Mouse (Mus musculus) left cerebral cortex, adult 8-10 months (tissue): ENCODE data around the gene Bco1. TPM values are rescaled to one million over a fixed set of nuclear protein-coding genes. Genes with fewer than 3 reads are reported as not detected.
A peak's percentile ranks its signal among the peaks of the same experiment; 100 is the strongest.

Experiments used
- DNase-seq, 2 experiments: peaks; one replicate each; pipeline ENCODE4 v3.0.0; 2022; ENCODE audit warnings: low spot score in 2 of 2
- total RNA-seq, 4 experiments: library from RNA; stranded (reverse); gene quantifications; 2 replicates each; pipeline ENCODE4 v1.2.4; 2022

The Bco1 gene
- total RNA-seq, 4 experiments from 2014 or later: not detected

DNA sequence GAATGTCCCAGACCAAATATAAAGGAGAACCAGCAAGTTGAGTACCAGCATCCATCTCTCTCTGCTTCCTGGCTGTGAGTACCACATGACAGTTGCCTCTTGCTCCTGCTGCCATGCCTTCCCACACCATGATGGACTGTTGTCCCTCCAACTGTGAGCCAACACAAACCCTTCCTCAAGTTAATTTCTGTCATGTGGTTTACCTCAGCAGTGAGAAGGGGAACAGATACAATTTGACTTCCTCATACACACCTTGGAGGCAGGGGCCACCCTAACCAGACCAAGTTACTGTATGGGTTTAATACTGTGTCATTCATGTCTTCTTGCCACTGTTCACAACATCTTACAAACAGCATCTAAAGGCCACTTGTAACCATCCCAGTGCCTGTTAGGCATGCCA is 8.6 kb upstream of the Bco1 start:
- no peak for DNase-seq

DNA sequence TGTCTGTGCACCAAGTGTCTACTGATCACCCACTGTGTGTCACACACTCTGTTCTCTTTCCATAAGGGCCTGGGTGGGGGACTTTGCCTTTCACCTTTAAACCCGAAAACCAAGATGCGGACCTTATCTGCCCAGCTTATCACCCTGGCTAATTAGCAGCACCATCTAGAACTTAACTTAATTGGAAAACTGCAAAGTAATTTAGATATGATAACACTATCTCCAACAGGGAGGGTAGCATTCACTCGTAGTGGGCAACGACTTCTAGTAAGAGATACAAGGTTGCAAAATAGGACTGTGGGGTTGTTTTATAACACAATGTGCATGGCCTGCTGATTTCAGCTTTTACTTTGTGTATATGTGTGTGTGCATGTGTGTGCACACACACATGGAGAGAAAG is 5.9 kb upstream of the Bco1 start:
- no peak for DNase-seq

DNA sequence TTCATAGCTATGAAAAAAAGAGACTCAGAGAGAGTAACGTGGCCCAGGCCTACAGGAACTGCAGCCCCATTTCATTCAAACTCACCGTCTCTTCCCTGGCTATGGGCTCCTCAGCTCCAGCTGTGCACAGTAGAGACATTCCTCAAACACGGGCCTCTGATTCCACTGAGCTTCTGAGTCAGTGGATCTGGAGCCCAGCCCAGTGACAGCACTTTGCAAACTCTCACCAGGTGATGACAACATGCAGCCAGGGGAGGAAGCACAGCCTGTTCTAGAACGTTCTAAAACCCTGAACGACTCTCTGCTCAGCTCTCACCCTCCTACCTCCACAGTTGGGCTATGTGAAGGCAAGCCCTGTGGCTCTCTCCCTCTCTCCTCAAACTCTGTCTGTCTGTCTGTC is 1.6 kb upstream of the Bco1 start:
- DNase-seq: peak; percentile 16 to 55

DNA sequence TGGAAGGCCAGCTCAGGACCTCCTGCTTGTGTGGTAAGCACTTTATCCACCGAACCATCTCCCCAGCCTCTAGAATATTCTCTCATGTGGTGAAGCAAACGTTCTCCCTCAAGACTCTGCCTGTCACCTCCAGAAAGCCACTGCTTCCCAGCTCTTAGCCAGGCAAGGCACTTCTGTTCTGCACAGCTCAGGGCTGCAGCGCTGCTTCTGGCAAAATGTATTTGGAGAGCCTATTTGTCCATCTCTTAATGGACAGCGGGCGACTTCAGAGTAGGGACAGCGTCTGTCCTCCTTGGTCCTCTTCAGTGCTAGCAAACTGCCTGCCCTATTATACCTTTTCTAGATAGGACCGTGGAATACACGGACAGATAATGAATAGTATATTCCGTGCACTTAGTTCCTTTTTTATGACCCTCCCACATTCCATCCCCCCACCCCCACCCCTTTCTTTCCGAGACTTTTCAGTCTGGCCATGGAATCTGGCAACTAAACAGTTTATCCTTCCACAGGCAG is 1.5 kb downstream of the Bco1 start:
- DNase-seq: no peak

DNA sequence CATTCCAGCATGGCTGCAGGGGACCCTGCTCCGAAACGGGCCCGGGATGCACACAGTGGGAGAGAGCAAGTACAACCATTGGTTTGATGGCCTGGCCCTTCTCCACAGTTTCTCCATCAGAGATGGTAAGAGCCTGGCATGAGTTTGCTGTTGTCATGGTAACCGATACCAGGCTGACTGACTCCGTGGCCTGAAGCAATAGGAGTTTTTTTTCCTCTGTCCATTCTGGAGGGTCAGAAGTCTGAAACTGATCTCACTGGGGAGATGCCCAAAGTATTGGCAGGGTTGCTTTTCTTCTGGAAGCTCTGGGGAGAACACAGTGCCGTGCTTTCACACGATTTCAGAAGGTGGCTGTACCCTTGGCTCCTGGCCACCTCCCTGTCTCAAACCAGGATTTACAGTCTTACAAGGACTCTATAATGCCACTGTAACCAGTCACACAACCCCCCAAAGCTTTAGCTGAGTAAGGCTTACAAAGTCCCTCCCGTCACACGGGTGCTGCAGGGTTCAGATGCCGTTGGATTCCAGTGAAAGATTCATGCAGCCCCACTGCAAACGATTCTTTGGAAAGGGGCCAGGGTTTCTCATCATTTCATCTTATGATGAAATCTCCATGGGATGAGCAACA is 2.0 kb downstream of the Bco1 start:
- no peak for DNase-seq

DNA sequence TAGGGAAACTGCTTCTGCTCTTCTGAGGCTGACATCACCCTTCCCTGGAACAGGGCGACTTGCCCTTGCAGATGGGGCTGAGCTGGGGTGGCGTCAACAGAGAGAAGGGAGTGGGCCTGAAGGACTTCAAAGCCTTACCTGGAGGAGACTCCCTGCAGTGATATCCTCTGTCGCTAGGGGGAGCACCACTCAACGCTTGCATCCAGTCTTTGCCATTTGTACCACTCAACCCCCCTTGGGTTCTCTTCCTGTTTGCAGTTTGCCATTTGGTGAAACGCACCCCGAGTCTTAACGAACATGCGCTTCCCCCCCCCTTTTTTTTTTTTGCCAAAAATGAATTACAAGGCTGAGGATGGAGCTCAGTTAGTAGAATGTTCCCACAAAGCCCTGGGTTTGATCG is 11.9 kb downstream of the Bco1 start:
- peak; percentile 37 to 50 for DNase-seq

DNA sequence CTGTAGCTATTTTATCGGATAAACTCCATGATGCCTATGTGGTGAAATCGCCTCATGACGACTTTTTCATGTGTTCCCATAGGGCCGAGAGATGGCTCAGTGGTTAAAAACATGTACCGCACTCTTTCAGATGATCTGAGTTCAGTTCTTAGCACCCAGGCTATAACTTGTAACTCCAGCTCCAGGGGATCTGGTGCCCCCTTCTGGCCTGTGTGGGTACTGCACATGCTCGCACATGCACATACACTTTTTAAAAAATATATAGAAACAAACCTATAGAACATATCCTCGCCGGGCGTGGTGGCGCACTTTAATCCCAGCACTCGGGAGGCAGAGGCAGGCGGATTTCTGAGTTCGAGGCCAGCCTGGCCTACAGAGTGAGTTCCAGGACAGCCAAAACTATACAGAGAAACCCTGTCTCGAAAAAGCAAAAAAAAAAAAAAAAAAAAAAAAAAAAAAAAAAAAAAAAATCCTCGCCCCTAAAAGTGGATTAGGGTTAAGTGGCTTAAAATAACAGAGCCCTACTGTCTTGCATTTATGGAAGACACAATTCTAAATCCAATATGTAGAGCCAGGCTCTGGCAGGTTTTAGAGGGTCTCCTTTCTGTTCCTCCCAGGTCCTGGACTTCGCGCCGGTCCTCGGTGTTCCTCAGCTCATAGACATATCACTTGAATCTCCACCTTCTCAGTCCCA is 13.5 kb downstream of the Bco1 start:
- no peak for DNase-seq

DNA sequence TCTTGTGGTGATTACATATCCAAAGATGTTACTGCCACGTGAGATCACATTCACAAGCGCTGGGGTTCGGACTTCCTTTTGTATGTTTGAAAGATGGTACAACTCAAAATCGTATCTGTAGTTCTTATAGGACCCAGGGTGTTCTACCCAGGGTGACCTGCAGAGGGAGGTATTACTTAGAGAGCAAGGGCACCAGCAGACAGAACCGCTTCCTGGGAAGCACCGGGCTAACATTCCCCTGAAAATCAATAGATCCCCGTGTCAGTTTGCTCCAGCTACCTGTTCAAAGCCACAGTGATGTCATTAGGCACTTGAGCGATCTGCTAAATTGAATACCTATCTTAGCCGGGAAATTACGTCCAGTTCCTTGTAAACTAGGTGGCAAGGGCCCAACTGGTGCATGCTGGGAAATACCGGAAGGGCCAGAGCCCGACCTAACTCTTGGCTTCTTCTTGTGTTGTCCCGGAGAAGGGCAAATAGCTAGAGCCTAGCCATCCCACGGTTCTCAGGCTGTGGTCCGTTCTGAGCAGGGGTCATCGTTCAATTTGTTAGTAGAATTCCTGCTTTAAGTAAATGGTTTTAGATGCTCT is 14.2 kb downstream of the Bco1 start:
- DNase-seq: no peak

DNA sequence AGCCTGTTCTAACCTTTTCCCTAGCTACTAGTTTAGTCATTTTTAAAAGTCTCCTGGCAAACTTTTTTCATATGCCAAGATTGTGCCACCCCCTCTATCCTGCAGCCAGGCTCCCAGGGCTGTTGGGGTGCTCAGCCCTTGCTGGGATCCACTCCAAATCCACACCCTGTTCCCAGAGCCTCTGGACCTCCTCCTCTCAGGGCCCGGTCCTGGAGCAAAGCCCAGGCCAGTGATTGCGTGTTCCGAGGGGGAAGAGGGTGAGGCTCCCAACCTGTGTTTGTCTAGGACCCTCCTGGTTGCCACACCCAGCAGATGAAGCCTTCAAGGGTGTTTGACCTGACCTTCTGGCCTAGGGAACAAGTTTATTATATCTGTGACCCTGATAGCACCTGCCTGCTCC is 16.0 kb downstream of the Bco1 start:
- DNase-seq: no peak

DNA sequence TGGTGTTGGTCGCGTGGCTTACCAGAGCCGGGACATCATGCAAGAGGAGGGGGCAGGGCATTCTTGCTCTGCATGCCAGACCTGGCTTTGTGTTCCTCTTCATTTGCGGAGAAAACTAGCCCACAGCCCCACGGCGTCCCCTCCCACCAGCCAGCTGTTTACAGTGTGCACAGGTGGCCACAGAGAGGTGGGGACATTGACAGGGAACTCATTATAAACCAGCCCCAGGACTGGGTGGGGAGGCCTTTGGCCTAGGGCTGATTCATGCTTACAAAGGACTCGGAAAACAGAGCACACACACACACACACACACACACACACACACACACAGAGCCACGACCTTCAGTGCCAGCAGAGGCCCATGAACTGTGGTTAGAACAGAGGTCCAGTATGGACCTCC is 16.6 kb downstream of the Bco1 start:
- DNase-seq: no peak

DNA sequence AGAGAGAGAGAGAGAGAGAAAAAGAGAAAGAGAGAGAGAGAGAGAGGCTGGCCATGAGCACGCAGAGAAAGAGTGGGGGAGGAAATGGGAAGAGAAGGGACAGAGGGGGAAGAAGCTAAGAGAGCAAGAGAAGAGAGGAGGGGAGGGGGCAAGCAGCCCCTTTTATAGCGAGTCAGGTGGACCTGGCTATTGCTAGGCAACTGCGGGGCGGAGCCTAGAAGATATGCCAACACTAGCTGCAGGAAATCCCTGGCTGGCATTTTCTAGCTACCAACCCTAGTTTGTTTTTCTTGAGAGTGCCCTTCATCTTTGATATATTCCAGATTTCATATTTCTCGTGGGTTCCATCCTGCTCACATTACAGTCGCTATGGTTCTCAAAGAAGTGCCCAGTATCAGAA is 19.4 kb downstream of the Bco1 start:
- no peak for DNase-seq

DNA sequence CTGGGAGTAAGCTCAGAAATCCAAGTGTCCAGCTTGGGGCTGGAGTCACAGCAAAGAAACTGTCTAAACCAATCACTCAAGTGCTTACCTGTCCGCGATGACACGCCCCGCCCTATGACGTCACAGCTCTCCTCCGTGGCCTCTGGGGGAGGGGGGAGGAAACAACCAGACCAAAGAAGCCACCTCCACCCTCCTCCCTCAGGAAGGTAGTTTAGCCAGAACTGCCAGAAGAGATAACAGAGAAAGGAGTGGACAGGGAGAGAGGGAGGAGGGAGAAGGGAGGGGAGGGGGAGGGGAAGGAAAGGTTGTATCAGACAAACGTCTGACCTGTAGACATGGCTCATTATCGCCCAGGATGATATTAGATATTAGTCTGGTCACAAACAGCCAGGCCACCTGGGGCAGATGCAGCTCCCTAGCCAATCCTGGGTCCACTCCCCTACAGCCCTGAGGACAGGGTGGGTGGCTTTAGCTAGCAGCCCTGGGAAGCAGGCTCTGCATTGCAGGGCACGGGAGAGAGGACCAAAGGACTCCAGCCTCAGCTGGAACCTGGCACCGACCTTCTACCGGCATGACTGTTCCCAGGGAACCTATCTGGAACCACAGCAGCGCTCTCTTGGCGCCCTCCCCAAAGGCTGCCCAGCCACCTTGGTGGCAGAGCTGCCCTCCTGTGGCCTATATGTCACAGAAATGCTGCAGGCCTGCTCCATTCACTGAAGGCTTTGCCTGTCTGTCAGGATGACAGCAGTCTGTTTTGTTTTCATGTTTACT is 20.2 kb downstream of the Bco1 start:
- no peak for DNase-seq

DNA sequence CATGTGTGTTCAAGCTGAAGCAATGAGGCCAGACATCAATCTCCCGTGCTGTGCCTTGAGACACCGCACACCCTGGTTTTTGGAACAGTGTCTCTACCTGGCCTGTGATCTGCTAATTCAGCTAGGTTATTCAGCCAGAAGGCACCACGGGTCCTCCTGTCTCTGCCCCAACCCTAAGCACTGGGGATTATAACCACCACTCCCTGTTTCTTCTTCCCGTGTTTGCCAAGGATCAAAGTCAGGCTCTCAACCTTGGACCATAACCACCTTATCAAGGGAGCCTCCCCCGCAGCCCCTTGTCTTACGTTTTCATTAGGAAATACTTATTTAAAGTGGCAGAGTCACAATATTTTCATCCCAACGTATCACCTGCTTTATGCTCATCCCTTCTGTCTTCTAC is 20.9 kb downstream of the Bco1 start:
- DNase-seq: no peak

DNA sequence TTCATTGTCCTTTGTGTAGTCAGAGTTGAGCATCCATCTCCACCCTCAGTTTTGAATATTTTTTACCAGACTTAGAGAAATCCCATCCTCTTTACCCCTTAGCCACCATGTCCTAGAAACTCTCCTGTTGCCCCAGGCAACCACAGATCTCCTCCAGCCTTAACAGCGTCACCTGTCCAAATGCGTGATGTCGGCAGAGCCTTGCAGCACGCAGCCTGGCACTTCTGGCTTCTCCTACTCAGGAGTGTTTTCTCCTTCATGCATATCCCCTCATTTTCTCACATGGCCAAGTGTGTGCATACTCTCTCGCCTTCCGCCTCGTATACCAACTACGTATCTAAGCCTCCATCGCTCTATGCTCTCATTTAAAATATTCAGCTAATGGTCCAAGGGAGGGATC is 22.8 kb downstream of the Bco1 start:
- no peak for DNase-seq

DNA sequence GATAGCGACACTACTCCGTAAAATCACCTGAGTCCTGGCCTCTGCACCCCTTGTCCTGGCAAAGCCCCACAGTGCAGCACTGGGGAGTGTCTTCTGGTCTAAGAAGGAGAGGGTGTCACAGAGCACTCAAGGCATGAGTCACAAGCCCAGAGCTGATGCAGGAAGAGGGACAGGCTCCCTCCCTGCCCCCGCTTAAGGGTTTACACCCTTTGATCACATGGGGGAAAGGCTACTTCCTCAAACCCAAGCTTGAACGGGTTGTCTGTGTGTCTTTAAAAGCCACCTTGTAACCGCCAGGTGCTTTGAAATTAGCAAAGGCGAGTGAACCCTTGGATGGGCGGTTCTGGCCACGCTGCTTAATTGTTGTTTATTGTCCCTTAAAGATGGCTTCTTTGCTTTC is 25.6 kb downstream of the Bco1 start:
- DNase-seq: no peak

DNA sequence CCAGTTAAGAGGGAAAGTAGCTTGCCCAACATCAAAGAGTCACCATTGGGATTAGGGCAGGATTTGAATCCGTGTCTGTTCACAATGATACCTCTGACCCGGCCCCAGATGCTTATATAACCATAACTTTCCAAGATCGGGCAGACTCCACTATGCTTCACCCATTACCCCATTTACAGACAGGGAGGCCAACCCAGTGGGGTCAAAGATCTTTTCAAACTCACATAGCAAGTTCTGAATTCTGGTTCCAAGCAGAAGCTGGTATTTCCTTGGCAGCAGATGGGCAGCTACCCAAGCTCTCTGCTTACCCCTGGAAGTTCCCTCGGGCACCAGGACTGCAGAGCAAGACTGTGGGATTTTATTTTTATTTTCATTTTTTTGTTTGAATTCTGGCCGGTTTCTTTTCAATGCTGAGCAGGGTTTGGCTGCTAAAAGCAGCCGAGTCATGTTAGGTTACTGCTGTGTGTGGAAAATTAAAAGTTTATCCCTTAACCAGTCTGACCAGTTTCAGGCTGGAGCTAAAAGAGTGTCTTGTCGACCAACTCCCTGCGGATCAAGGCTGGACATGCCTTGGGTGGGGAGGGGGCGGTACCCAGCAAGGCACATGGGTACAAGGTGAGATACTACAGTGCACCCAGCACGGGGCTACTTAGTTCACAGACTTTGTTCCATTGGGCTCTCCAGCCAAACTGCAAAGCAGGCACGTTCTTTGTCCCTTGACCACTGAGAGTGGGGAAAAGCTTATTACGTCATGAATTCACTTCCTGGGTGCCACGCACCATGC is 28.4 kb downstream of the Bco1 start:
- no peak for DNase-seq

DNA sequence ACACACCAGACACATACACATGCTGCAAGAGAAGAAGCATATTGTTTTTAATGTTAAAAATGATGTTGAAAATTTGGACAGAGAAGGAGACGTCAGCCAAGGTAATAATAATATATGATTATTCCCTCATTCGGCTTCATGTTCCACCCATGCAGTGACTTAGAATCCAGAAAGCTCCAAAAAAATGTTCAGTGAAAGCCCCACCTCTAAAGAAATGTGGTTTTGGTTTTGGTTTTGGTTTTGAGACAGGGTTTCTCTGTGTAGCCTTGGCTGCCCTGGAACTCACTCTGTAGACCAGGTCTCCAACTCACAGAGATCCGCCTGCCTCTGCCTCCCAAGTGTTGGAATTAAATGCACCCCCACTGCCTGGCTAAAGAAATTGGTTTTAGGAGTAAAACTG is 30.2 kb downstream of the Bco1 start:
- DNase-seq: no peak

DNA sequence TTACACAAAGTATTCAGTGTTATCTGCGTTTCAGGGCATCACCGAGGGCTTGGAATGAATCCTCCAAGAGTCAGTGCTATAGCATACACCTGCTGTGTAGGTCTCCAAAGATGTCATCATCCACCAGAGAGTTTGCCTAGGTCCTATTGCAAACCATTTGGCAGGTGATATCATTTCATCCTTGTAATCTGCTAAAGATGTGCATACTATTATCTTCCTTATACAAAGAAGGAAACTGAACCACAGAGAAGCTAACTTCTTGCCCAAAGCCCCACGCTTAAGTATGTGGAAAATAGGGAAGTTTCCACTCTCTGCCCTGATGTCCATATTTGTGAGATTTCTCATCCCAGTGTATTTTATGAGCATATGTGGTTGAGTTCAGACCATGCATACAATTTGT is 30.8 kb downstream of the Bco1 start:
- DNase-seq: no peak

DNA sequence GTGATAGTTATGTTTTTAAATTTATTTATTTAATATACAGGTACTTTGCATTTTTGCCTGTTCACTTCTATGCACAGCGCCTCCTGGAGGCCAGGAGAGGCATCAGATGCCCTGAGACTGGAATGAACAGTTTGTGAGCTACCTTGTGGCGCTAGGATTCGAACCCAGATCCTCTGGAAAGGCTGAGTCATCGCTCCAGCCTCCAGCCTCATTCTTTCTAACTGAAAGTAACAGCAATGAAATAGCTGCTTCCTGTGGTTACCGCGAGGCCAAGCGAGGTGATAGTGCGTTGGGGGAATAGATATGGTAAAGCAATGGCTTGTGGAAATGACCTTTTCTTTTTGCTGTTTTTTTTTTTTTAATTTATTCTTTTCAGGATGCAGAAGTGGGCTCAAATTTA is 31.4 kb downstream of the Bco1 start:
- no peak for DNase-seq

DNA sequence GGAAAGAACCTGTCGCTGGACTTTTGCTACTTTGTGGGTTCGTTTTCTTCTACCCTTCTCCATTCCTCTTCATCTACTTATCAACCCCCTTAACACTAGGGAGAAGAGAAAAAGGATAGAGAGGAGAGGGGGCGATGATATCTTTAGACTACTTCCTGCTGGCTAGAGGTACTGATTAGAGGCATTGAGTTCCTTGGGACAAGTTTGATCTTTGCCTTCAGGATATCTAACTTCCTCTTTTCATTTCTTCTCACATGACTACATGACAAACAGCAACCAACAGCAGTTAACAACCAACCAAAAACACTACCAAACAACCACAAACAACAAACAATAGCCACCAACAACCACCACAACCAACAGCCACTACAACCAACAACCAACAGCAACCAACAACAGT is 38.0 kb downstream of the Bco1 start:
- no peak for DNase-seq

DNA sequence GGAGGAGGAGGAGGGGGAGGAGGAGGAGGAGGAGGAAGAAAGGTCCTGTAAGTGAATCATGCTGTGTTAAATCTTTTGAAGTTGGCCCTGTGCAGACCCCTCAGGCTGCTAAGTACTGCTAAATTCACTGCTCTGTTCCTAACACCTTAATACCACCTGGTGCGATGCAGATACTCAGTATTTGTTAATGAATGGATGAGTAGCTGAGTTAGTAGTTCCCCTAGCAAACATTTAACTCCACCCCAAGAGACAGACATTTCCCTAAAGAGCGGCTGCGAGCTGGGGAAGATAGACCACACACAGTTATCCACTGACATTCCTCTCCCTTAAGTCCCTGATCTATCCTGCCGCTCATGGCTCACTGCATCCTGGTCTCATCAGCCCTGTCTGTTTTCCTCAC is 40.7 kb downstream of the Bco1 start:
- DNase-seq: no peak
